Mouse (Mus musculus): Measurements from ENCODE around the gene Cbx6. TPM values are rescaled to one million over a fixed set of nuclear protein-coding genes. Genes with fewer than 3 reads are reported as not detected.

Gene Cbx6
- polyA plus RNA-seq, 1 experiment from 2014 or later, result 54.5 TPM

DNA sequence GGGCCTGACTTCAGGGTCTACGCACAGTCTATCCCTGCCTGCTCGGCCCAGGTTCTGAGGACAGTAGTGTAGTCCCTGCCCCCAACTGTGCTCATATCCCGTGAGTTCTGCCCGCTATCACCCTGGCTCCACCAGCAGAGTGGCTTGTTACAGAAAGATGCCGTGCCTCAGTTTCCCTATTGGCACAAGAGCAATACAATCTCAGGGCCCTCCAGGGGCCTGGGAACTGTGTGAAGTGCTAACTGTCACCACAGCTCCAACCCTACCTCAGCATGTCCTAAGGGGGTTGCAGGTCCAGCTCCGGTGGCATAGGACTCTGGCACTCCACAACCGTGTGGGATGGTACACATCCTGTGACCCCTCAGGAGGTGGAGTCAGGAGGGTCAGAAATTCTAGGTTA lies 37.4 kb downstream of the Cbx6 start:
- WGBS, result 79% methylated on average over 7 of the region's 7 CpGs
- H3K27me3 ChIP-seq, result peaks cover 47% of the 10 kb centered on the region

DNA sequence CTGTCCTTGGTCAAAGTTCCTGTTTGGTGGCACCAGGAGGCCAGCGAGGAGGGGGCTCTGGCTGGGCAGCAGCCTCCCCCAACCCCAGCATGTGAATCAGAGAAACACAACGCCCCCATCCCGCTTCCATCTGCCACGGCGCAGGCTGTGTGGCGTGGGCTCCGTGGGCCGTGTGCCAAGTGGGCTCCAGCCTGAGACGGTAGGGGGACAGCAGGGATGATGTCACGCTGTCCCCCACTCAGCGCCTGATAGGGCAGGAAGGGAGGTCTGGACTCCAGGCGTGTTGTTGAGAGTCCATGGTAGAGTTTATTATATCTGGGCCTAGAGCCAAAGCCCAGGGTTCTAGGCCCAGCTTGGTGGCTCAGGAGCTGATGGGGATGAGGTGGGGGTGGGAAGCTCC lies 38.2 kb downstream of the Cbx6 start:
- 80% methylated on average over 12 of the region's 12 CpGs for WGBS
- H3K27ac ChIP-seq, result no peak overlapping the region
- no peaks in the 10 kb centered on the region for H3K4me1 ChIP-seq
- no peaks in the 10 kb centered on the region for H3K36me3 ChIP-seq
- H3K4me2 ChIP-seq (replicated peaks), result no peak overlapping the region
- no peak for ATAC-seq (ENCODE audit: low FRiP score, low read depth)
- H3K9ac ChIP-seq, result no peak overlapping the region
- no peaks in the 10 kb centered on the region for H3K9me3 ChIP-seq
- peaks cover 40% of the 10 kb centered on the region for H3K27me3 ChIP-seq
- H3K4me3 ChIP-seq, result no peak overlapping the region

More for the DNA sequence above, 37.4 kb downstream of the Cbx6 start:
- Histone ChIP-seq H3K4me1 (no peaks in the 10 kb centered on the region), H3K9me3 (no peaks in the 10 kb centered on the region), H3K4me3 (no peak overlapping the region), H3K27ac (no peak overlapping the region), H3K36me3 (no peaks in the 10 kb centered on the region), H3K9ac (no peak overlapping the region), H3K4me2 (replicated peaks) (no peak overlapping the region)
- no peak for ATAC-seq (ENCODE audit: low FRiP score, low read depth)

DNA sequence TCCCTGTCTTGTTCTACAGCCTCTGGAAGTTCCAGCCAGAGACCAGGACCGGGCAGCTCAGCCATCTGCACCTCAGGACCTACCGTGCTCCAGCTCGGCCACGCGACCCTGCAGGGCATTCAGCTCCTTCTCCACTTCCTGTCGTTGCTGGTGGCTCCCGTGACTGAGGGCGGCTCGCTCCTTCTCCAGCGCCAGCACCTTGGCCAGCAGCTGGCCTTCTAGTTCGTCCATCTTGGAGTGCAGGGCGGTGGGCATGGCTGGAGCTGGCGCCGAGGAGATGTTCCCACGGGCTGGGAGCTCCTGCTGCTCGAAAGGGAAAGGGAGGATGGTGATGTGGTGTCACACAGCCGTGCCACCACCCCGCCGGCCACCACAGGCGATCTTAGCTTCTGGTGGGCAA lies 40.3 kb downstream of the Cbx6 start:
- H3K27me3 ChIP-seq, result peaks cover 37% of the 10 kb centered on the region
- 17% methylated on average over 20 of the region's 20 CpGs for WGBS
- H3K4me1 ChIP-seq, result no peaks in the 10 kb centered on the region
- H3K9me3 ChIP-seq, result no peaks in the 10 kb centered on the region
- no peaks in the 10 kb centered on the region for H3K36me3 ChIP-seq
- H3K4me3 ChIP-seq, result no peak overlapping the region
- H3K27ac ChIP-seq, result no peak overlapping the region
- H3K9ac ChIP-seq, result no peak overlapping the region
- no peak for ATAC-seq (ENCODE audit: low FRiP score, low read depth)
- H3K4me2 ChIP-seq (replicated peaks), result no peak overlapping the region

DNA sequence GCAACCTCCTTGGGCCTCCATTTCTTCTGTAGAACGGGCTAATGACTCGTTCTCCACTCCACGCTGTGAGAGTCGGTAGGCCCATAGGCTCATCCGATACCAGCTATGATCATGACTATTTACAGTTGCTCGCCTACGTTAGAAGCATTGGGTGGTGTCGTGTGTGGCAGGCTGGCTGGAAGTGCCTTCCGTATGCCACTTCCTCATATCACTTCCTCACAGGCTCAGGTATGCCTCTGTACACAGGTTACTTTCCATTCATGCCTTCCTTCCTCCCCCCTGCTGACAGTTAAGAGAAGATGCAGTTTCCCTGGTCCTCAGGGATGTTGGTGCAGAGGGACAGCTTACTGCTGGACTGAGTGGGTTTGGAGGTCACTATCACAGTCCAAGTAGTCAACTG lies 41.4 kb downstream of the Cbx6 start:
- Histone ChIP-seq H3K27ac (no peak overlapping the region), H3K36me3 (no peaks in the 10 kb centered on the region), H3K27me3 (peaks cover 40% of the 10 kb centered on the region), H3K9ac (no peak overlapping the region), H3K4me1 (no peaks in the 10 kb centered on the region), H3K9me3 (no peaks in the 10 kb centered on the region), H3K4me2 (replicated peaks) (no peak overlapping the region), H3K4me3 (no peak overlapping the region)
- 90% methylated on average over 9 of the region's 9 CpGs for WGBS
- no peak for ATAC-seq (ENCODE audit: low FRiP score, low read depth)

DNA sequence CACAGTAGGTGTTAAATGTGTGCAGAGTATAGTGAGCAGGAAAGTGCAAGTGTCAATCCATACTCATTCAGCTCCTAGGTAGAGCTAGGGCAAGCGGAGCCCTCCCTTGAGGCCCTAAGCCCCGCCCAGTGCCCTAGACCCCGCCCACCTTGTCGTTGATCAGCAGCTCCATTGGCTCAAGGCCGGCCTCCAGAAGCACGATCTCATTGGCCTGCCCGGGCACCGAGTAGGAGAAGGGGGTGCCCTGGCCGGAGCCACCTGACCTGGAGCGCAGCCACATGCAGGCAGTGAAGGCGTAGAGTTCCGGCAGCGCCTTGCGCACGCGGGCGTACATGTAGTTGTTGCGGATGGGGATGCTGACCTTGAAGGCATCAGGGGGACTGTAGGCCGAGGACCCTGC lies 42.0 kb downstream of the Cbx6 start:
- no peaks in the 10 kb centered on the region for H3K4me1 ChIP-seq
- no peak overlapping the region for H3K27ac ChIP-seq
- no peak overlapping the region for H3K4me2 ChIP-seq (replicated peaks)
- H3K27me3 ChIP-seq, result peaks cover 37% of the 10 kb centered on the region
- no peak overlapping the region for H3K9ac ChIP-seq
- H3K36me3 ChIP-seq, result no peaks in the 10 kb centered on the region
- H3K9me3 ChIP-seq, result no peaks in the 10 kb centered on the region
- no peak for ATAC-seq (ENCODE audit: low FRiP score, low read depth)
- WGBS, result 19% methylated on average over 19 of the region's 19 CpGs
- no peak overlapping the region for H3K4me3 ChIP-seq

DNA sequence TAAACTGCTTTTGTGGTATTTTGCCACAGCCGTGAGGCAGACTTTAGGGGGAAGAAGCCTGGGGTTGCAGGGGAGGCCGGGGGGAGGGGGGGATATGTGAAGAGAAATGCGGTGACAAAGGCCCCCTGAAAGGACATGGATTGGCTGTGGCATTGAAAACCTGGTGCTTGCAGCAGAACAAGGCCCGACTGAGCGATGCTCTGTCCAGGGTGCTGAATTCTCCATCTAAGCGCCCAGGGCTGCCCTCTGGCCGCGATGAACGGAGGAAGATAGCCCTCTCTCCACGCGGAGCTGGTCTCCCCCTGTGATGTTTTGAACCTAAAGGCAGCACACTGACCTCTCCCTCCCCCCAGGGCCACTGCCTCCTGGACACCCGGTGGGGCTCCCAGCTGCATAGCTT lies 43.0 kb downstream of the Cbx6 start:
- ATAC-seq (ENCODE audit: low FRiP score, low read depth), result no peak
- Histone ChIP-seq H3K4me1 (no peaks in the 10 kb centered on the region), H3K27me3 (peaks cover 42% of the 10 kb centered on the region), H3K27ac (no peak overlapping the region), H3K9me3 (no peaks in the 10 kb centered on the region), H3K36me3 (no peaks in the 10 kb centered on the region), H3K4me3 (no peak overlapping the region), H3K4me2 (replicated peaks) (no peak overlapping the region), H3K9ac (no peak overlapping the region)
- WGBS, result 1% methylated on average over 12 of the region's 12 CpGs

DNA sequence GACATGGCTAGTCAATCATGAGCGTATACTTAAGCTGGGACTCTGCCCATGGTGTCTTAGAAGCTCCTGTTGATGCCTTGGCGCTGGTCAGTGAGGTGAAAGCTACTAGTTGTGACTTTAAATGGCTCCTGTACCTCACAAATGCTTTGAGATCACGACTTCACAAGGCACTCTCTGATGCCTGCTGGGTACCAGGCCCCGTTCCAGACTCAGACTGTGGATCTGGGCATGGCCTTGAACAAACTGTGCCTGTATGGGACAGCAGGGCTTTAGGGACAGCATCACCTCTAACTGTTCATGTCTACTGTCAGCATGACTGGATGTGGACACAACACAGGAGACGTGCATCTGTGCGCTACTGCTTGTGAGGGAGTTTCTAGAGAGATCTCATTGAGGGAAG lies 43.6 kb downstream of the Cbx6 start:
- WGBS, result 81% methylated on average over 6 of the region's 6 CpGs
- ATAC-seq (ENCODE audit: low FRiP score, low read depth), result no peak
- H3K27me3 ChIP-seq, result peaks cover 42% of the 10 kb centered on the region

DNA sequence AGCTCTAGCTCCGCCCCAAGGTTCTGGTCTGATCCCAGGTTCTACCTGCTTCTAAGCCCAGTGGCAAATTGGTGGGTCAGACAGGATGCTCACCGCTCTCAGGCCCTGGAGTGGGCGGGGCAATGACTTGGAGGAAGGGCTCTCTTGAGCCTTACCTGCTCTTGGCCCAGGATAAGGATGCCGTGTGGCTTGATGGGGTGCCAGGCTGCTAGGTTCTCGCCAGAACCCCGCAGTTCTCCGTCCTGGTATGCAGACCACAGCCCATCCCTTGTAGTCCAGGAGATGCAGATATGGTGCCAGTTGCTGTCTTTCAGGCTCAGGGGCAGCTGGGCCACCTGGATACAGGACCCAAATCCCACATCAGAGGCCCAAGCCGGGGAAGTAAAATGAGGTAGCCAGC lies 44.4 kb downstream of the Cbx6 start:
- H3K9ac ChIP-seq, result no peak overlapping the region
- H3K36me3 ChIP-seq, result no peaks in the 10 kb centered on the region
- H3K4me1 ChIP-seq, result no peaks in the 10 kb centered on the region
- H3K27me3 ChIP-seq, result peaks cover 38% of the 10 kb centered on the region
- H3K4me2 ChIP-seq (replicated peaks), result no peak overlapping the region
- ATAC-seq (ENCODE audit: low FRiP score, low read depth), result no peak
- H3K4me3 ChIP-seq, result no peak overlapping the region
- no peaks in the 10 kb centered on the region for H3K9me3 ChIP-seq
- no peak overlapping the region for H3K27ac ChIP-seq
- 47% methylated on average over 8 of the region's 8 CpGs for WGBS

More for the DNA sequence above, 43.6 kb downstream of the Cbx6 start:
- Histone ChIP-seq H3K27ac (no peak overlapping the region), H3K9ac (no peak overlapping the region), H3K4me2 (replicated peaks) (no peak overlapping the region), H3K36me3 (no peaks in the 10 kb centered on the region), H3K4me1 (no peaks in the 10 kb centered on the region), H3K4me3 (no peak overlapping the region), H3K9me3 (no peaks in the 10 kb centered on the region)

DNA sequence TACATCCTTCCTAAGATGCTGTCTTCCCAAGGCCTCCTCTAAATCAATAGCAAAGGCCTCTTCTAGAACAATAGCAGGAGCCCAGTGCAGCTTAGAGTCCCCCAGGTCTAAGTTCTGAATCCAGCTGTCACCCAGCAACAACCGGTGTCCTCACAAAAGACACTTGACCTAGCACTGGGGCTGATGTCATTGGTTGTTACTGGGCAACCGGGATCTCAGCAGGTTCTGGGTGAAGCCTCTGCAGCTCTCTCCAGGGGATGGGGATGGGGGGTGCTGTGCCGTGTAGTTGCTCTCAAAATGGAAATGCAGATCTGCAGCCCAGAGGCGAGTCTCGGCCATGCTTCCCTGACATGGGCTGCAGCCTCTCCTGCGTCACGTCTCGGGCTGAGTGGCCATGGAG lies 46.7 kb downstream of the Cbx6 start:
- no peaks in the 10 kb centered on the region for H3K4me1 ChIP-seq
- H3K9me3 ChIP-seq, result no peaks in the 10 kb centered on the region
- H3K27me3 ChIP-seq, result peaks cover 30% of the 10 kb centered on the region
- no peak for ATAC-seq (ENCODE audit: low FRiP score, low read depth)
- no peak overlapping the region for H3K4me3 ChIP-seq
- no peak overlapping the region for H3K4me2 ChIP-seq (replicated peaks)
- WGBS, result 65% methylated on average over 8 of the region's 8 CpGs
- H3K36me3 ChIP-seq, result no peaks in the 10 kb centered on the region
- no peak overlapping the region for H3K27ac ChIP-seq
- no peak overlapping the region for H3K9ac ChIP-seq

DNA sequence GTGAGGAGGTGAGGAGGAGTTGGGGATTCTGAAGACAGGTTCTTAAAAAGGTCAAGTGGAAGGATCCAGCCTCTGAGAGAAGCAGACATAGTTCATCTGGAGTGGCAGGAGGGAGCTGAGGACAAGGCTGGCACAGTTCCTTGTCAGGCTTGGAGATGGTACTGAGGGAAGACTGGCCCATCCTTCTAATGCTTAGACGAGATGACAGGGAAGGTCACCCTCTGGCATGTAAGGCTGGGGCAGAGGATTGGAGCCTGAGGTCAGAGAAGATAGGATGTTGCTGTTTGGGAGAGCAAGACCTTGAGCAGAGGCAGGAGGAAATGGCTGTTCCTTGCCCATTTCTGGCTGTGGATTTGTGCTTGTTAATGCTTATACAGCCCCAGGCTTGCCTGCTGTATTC lies 49.4 kb downstream of the Cbx6 start:
- Histone ChIP-seq H3K27me3 (peaks cover 17% of the 10 kb centered on the region), H3K4me2 (replicated peaks) (no peak overlapping the region), H3K36me3 (no peaks in the 10 kb centered on the region), H3K9me3 (no peaks in the 10 kb centered on the region), H3K4me1 (no peaks in the 10 kb centered on the region), H3K9ac (no peak overlapping the region), H3K4me3 (no peak overlapping the region), H3K27ac (no peak overlapping the region)
- ATAC-seq (ENCODE audit: low FRiP score, low read depth), result no peak
- 58% methylated on average over 1 of the region's 1 CpGs for WGBS

DNA sequence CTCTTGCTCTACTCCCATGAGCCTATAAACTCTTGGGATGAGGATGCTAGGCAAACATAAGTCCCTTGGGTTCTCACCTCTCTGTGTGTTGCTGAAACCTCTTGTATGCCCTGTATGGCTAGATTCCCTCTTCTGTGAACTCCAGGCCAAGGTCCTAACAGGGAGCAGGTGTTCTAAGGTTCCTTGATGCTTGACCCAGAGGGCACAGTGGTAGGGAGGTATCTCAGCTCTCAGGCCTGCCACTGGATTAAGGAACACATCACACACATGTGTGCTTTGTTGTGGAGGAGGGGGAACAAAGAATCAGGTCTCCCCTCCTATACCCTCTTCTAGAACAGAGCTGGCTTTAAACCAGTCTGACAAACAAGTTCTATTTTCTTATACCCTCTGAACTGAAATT lies 56.7 kb downstream of the Cbx6 start, which contains the start of gene Dnal4:
Gene Dnal4, minus strand, starts transcription at position 101 of the 400 bp plus-strand sequence.
- no peak within 1 kb of the TSS for H3K27ac ChIP-seq
- H3K9me3 ChIP-seq, result no peaks in the 10 kb centered on the region
- no peak for ATAC-seq (ENCODE audit: low FRiP score, low read depth)
- no peaks in the 10 kb centered on the region for H3K27me3 ChIP-seq
- H3K4me3 ChIP-seq, result no peak within 1 kb of the TSS
- peaks cover 14% of the 10 kb centered on the region for H3K4me1 ChIP-seq
- no peak within 1 kb of the TSS for H3K4me2 ChIP-seq (replicated peaks)
- H3K36me3 ChIP-seq, result no peaks in the 10 kb centered on the region
- H3K9ac ChIP-seq, result no peak within 1 kb of the TSS

DNA sequence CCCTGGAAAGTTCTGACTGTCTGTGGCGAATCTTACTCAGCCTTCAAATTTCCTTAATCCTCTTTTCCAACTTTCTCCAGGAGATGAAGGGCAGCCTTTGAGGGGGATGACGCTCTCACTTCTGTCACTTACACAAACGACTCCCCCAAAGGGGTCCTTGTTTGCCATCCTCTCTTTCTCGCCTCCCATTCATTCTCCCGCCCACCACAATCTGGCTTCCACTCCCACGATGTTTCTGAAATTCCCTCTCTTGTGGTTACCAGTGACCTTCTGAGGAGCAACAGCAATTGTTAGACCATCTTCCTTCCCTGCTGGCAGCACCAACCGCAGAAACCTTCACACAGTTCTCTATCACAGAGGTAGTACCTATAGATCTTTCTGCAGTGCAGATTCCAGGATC lies 58.8 kb downstream of the Cbx6 start:
- 61% methylated on average over 7 of the region's 7 CpGs for WGBS
- Histone ChIP-seq H3K4me3 (no peak overlapping the region), H3K9me3 (no peaks in the 10 kb centered on the region), H3K36me3 (no peaks in the 10 kb centered on the region), H3K4me1 (peaks cover 22% of the 10 kb centered on the region), H3K27me3 (no peaks in the 10 kb centered on the region), H3K4me2 (replicated peaks) (no peak overlapping the region; the same call in 1 of the 2 replicates), H3K9ac (0 out of 2 replicates have a peak overlapping the region, but pooled peaks have one; percentile 55), H3K27ac (no peak overlapping the region)
- no peak for ATAC-seq (ENCODE audit: low FRiP score, low read depth)

DNA sequence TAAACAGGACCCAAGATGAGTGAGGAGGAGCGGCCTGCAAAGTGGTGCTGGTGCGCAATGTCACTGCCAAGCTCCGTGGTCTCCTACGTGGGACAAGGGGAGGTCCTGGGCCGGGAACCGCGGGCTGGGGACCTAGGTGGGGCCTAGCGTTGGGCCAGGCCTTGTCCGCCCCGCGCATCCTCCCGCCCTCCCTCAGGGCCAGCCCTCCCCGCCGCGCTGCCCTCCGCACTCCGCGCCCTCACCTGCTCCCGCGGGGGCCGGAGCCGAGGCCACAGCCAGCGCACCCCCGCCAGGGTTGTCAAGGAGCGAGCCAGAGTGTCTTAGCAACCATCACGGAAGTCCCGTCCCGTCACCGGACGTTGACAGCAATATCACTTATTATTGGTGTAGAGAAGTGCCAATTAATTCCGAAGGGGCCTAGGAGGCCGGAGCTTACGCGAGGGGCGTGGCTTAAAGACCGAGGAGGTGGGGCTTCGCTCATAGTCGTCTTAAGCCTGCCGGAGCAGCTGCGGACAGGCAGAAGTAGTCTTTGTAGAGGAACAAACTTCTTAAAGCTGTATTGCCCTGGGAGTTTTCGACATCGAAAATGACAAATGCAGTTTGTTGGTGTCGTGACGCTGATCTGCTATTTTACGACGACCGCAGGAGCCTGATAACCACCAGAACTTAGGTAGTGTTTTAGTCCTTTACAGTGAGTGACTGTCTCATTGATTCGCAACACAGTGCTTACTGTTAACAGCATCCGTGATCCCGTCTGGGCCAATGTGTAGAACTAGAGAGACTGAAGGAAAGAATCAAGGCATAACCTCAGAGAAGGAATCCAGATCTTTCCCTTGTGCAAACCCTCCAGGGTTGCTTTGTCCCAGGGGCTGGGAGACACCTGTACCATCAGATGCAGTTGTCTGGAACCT lies 60.1 kb downstream of the Cbx6 start:
- H3K9ac ChIP-seq, result peak overlapping the region; percentile 77
- under 1% methylated on average over 38 of the region's 50 CpGs for WGBS
- ATAC-seq (ENCODE audit: low FRiP score, low read depth), result peak; percentile 98
- peaks cover 24% of the 10 kb centered on the region for H3K4me1 ChIP-seq
- H3K4me3 ChIP-seq, result peak overlapping the region; percentile 58
- H3K4me2 ChIP-seq (replicated peaks), result peak overlapping the region; percentile 82
- no peaks in the 10 kb centered on the region for H3K36me3 ChIP-seq
- no peaks in the 10 kb centered on the region for H3K27me3 ChIP-seq
- peak overlapping the region; percentile 11; the same call in 1 of the 2 replicates for H3K27ac ChIP-seq
- no peaks in the 10 kb centered on the region for H3K9me3 ChIP-seq
